Mouse (Mus musculus) megakaryocyte-erythroid progenitor cell, adult 5-6 weeks (primary cell): ENCODE results near the gene Hnrnpu. TPM values are rescaled to one million over a fixed set of nuclear protein-coding genes. Genes with fewer than 3 reads are reported as not detected.
"Not testable (repeated sequence)": the region's sequence is repeated elsewhere in the genome, so short reads cannot be mapped to it uniquely, and the experiment has no call there.

Experiments used
- ATAC-seq: replicated peaks from 2 replicates; pipeline ENCODE4 v1.8.0; 2016; ENCODE audit warnings: mild to moderate bottlenecking, inconsistent platforms; ENCODE audit not compliant: severe bottlenecking, poor library complexity, low FRiP score, low TSS enrichment
- total RNA-seq, 2 experiments: library from RNA; stranded (forward) in 1 of 2; stranded (reverse) in 1 of 2; fragments of 200-1000, 215-1000 nt in 1 of 2; fragments of >200 nt in 1 of 2; fragmentation: Nextera tagmentation in 1 of 2; gene quantifications; 2 replicates each; pipeline ENCODE4 v1.2.3; 2014 to 2017

The Hnrnpu gene
- total RNA-seq (2014; fragmentation: Nextera tagmentation) (517 and 688 TPM in 2 replicates), total RNA-seq (2017) (688 and 728 TPM in 2 replicates)

- ATAC-seq = peak; percentile 77
Measured at GRCm38 (mm10) chr1:178337551-178338317, at the start of gene Hnrnpu. Gene Hnrnpu, minus strand, starts transcription at chr1:178337797.

- peak; percentile 63 for ATAC-seq
Measured at GRCm38 (mm10) chr1:178382165-178382564, 44.6 kb upstream of the Hnrnpu start.

DNA sequence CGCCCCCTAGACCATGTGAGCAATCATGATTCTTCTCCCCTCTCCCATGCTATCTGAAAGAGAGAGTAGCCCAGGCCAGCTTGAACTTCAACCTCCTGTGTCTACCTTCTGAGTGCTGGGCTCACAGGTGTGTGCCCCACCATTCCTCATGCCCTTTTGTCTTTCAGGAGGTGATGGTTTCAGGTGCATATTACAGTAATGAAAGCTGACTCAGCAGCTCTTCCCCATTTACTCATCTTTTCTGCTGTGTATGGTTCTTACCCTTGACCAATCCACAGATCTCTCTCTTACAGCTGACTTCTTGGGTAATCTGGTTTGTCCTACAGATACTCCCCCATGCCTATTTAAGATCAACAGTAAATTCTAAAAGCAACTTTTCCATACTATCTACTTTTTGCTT is 41.6 kb upstream of the Hnrnpu start:
- ATAC-seq = no peak

GRCm38 (mm10) chr1:178378115-178378514 is 40.5 kb upstream of the Hnrnpu start:
- peak; percentile 48; the same call in 1 of the 2 replicates for ATAC-seq

- ATAC-seq = no peak
Measured at GRCm38 (mm10) chr1:178376907-178377306, 39.3 kb upstream of the Hnrnpu start.

DNA sequence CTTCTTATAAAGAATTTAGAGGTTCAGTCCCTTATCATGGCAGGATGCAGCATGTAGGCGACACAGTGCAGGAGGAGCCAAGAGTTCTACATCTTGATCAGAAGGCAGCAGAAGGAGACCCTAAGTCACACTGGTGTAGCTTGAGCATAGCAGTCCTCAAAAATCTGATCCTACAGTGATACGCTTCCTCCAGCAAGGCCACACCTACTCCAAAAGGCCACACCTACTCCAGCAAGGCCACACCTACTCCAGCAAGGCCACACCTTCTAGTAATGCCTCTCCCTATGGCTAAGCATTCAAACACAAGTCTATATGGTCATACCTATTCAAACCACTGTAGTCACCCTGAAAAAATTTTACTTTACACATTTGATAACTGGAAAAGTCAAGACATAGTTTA is 38.5 kb upstream of the Hnrnpu start:
- ATAC-seq = peak; percentile 53; the same call in 1 of the 2 replicates

DNA sequence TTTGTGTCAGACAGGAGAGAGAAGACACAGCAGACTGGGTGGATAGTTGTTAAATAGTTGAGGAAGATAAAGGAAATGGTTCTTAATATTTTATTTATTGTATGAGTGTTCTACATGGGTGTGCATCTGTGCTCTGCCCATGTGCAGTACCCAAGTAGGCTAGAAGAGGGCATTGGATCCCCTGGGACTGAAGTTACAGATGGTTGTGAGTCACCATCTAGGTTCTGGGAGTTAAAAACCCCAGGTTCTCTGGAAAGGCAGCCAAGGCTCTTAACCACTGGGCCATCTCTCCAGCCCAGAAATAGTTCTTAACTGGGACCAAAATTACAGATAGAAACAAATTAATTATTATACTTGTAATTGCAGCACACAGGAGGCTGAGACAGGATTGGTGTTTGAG is 37.8 kb upstream of the Hnrnpu start:
- no peak for ATAC-seq

DNA sequence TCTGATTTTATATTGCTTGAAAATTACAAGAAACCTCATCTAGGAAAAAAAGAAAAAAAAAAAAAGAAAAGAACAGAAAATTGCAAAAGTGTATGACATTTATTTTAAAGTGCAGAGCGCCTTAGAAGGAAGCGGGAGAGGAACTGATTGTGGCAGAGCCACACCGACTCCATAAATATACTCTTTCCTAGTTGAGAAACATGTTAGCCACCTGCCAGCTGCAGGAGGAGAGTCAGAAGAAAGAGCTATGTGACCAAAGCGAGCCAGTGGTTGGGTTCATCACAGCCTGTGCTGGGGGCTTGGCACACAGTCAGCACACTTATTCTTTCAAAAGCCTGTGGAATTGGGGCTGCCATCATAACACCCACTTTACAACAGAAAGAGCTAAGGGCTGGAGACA is 35.1 kb upstream of the Hnrnpu start:
- no peak for ATAC-seq

GRCm38 (mm10) chr1:178369272-178369651 is 31.7 kb upstream of the Hnrnpu start:
- ATAC-seq = peak; percentile 65

- ATAC-seq = peak; percentile 96
Measured at GRCm38 (mm10) chr1:178368548-178369271, 31.1 kb upstream of the Hnrnpu start.

- no peak for ATAC-seq
Measured at GRCm38 (mm10) chr1:178368121-178368520, 30.5 kb upstream of the Hnrnpu start.

DNA sequence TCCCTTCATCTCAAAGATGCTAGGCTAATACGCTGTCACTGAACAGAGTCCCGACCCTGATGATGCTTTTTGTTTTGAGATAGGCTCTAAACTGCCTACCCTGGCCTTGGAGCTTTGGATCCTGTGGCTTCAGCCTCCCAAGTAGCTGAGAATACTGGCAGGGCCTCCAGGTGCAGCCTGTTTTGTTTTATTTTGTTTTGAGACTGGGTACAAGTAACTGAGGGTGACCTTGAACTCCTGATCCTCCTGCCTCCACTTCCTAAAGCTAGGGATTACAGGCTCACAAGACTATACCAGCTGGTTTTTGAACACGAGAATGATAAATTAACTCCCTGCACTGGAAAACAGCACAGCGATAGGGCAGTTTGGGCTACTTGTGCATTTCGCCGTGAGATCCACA is 27.6 kb upstream of the Hnrnpu start:
- ATAC-seq = no peak

DNA sequence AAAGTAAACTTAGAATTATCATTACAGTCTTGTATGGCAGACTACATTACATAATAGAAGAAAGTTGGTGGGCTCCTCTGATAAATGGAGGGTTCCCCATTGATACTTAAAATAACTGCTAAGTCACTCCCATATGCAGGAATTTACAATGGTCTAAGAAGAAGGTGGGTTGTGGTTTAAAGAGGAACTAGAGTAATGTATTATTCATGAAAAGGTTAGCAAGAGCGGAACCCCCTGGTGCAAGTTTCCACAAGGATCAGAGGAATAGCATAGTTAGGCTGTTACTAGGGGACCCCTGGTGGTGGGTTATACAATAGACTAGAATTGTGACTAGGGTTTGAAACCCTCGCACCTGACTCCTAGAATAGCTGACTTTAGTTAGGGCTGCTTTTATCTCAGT is 23.1 kb upstream of the Hnrnpu start:
- no peak for ATAC-seq

DNA sequence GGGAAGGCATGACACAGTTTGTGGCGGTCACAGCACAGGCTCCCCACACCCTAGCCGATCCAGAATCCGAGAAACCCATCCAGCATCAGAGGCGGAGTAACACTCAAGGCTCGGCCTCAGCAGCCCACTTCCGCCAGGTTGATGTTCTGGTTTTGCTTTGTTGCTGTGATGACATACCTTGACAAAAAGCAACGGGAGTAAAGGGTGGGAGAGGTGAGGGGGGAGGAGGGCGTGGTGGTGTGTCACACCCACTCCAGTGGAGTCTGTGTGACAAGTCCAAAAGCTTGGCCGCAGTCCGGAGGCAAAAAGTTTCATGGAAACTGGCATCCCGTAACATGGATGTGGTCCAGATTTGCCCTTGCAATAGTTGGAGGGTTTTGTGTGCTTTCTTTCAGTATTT is 22.7 kb upstream of the Hnrnpu start:
- no peak for ATAC-seq

DNA sequence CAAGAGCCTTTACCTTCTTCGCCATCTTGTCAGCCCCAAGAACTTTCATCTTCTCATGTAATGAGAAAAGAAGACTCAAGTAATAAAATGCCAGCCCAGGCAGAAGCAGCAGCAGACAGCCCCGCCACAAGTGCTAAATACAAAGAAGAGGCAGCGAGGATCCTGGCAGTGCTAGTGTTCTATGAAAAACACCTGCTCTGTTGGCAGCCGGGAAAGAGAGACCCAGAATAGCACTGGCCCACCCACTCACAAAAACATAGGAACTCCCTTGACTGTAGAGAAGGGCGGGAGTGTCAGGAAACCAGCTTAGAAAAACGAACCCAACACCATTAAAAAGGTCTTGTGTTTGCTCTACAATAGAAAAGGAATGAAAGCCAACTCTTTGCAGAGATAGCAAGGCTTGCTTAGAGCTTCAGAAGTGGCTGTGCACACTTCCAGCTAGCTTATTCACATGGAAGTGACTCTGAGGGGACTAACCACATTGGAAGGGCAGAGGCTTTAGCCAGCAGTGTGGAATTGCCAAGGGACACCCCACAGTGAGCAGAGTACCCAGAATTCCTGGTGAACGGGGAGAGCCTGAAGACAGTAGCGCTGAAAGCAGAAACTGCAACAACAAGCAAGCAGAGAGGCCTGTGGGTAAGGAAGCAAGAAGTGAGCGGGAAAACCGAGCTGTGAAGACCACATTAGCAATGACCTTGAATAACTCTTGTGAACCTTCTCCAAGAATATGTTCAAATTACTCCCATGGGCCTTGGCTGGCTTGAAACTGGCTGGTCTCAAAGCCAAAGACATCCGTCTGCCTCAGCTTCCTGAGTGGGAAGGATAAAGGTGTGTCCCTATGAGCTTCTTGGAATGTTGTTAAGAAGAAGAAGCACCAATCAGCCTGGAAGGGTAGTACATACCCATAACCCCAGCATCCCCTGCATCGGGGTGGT is 20.4 kb upstream of the Hnrnpu start:
- no peak for ATAC-seq

DNA sequence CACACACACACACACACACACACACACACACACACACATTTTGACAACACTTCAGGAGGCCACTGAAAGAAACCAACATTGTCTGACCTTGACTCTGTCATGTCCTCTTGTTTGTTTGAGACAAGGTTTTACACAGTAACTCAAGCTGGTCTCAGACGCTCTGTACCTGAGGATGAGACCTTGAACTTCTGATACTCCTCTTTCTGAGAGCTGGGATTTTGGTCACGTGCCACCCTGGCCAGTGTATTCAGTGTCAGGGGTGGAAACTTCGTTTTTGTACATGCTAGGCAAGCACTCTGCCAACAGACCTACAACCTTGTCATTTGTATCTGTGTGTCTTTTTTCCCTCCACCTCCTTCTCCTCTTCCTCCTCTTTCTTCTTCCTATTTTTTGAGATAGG is 17.0 kb upstream of the Hnrnpu start:
- ATAC-seq = no peak

DNA sequence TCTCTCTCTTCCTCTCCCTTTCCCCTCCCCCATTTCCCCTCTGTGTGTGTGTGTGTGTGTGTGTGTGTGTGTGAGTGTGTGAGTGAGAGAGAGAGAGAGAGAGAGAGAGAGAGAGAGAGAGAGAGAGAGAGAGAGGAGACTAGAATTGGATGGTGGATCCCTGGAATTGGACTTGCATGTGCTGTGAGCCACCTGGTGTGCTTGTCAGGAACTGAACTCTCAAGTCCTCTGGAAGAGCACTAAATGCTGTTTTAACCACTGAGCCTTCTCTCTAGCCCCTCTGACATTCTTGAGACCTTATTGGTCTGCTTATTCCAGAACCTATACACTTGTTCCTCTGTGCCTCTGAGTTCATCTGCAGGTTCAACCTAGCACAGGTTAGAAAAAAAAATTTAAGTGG is 14.0 kb upstream of the Hnrnpu start:
- 0 out of 2 replicates have a peak, but pooled peaks have one; percentile 58 for ATAC-seq

DNA sequence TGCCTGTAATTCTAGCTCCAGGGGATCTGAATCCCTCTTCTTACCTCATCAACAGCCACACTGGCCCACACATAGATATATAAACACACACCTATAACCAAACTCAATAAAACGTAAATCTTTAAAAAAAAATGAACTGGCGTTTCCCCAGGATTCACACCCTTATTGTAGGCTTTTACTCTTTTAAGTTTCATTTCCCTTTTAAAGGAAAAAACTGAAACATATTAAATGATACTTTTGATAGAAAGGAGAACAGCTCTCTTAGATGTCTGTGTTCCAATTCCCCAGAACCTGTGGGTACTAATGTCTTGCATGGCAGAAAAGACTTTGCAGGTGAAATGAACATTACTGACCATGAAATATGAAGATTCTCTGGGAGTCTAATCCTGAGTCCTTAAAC is 13.2 kb upstream of the Hnrnpu start:
- no peak for ATAC-seq

- ATAC-seq = not testable (repeated sequence)
Measured at GRCm38 (mm10) chr1:178344071-178344805, 6.6 kb upstream of the Hnrnpu start.
